Mouse (Mus musculus): ENCODE results near the gene Gm10521. TPM values are rescaled to one million over a fixed set of nuclear protein-coding genes. Genes with fewer than 3 reads are reported as not detected.

The Gm10521 gene
- polyA plus RNA-seq, 1 experiment: 0.29 TPM

DNA sequence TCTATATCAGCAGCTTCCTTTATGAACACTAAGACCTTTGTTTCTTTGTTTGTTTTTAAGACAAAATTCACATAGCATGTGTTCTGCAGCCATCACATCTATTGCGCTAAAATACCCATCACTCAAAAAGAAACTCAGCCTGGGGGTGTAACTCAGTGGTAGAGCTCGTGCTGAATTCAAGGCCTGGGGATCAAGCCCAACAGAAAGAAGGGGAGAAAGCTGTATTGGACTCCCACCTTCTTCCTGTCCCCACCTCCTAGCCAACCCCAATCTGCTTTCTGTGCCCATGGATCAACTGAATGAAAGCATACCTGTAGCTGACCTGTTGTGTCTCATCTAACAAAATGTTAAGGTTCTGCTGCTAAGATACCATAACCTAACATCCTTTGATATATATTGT lies 26.2 kb downstream of the Gm10521 start:
- WGBS: 65% methylated on average over 2 of the region's 2 CpGs
- Histone ChIP-seq H3K27me3 (ENCODE audit: control insufficient read depth, insufficient read depth, low read length) (no peaks in the 10 kb centered on the region), H3K4me1 (ENCODE audit: control insufficient read depth, insufficient read depth, insufficient read length, low read length) (no peaks in the 10 kb centered on the region), H3K36me3 (ENCODE audit: control insufficient read depth, insufficient read depth, low read length) (no peaks in the 10 kb centered on the region), H3K4me3 (ENCODE audit: low read depth, low read length) (no peak overlapping the region), H3K27ac (ENCODE audit: insufficient read depth, low read depth, low read length) (peak overlapping the region; percentile 45; the same call in 1 of the 2 replicates)
- TF ChIP-seq CTCF (IDR thresholded peaks at IDR 0.05; ENCODE audit: extremely low read depth, insufficient read length, insufficient replicate concordance, low read depth, low read length): no peak
- no peak for TF ChIP-seq POLR2A (IDR thresholded peaks at IDR 0.05; ENCODE audit: low read depth, low read length)

GRCm38 (mm10) chr1:171922844-171923243 lies 27.4 kb downstream of the Gm10521 start:
- Histone ChIP-seq H3K27me3 (ENCODE audit: control insufficient read depth, insufficient read depth, low read length) (no peaks in the 10 kb centered on the region), H3K4me3 (ENCODE audit: low read depth, low read length) (no peak overlapping the region), H3K4me1 (ENCODE audit: control insufficient read depth, insufficient read depth, insufficient read length, low read length) (no peaks in the 10 kb centered on the region), H3K27ac (ENCODE audit: insufficient read depth, low read depth, low read length) (no peak overlapping the region), H3K36me3 (ENCODE audit: control insufficient read depth, insufficient read depth, low read length) (no peaks in the 10 kb centered on the region)
- WGBS: 88% methylated on average over 5 of the region's 5 CpGs
- TF ChIP-seq POLR2A (IDR thresholded peaks at IDR 0.05; ENCODE audit: low read depth, low read length) (no peak), CTCF (IDR thresholded peaks at IDR 0.05; ENCODE audit: extremely low read depth, insufficient read length, insufficient replicate concordance, low read depth, low read length) (no peak)

DNA sequence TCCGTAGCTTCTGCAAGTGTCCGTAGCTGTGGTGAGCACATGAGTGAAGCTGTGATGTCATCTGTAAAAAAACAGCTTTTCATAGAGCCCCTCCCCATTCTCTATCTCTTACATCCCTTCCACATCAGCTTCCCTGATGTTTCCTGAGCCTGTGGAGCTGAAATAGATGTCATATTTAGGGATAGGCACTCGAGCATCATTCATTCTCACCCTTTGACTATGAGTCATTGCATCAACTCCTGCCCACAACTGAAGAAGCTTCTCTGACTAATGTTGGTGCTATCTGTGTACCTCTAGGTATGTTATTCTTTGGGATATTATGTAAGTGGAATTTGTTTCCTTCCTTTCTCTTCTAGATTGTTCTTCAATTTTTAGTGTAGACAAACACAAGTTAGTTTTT lies 29.4 kb downstream of the Gm10521 start:
- Histone ChIP-seq H3K4me3 (ENCODE audit: low read depth, low read length) (no peak overlapping the region), H3K4me1 (ENCODE audit: control insufficient read depth, insufficient read depth, insufficient read length, low read length) (no peaks in the 10 kb centered on the region), H3K27me3 (ENCODE audit: control insufficient read depth, insufficient read depth, low read length) (no peaks in the 10 kb centered on the region), H3K27ac (ENCODE audit: insufficient read depth, low read depth, low read length) (no peak overlapping the region), H3K36me3 (ENCODE audit: control insufficient read depth, insufficient read depth, low read length) (no peaks in the 10 kb centered on the region)
- no peak for TF ChIP-seq CTCF (IDR thresholded peaks at IDR 0.05; ENCODE audit: extremely low read depth, insufficient read length, insufficient replicate concordance, low read depth, low read length)
- no peak for TF ChIP-seq POLR2A (IDR thresholded peaks at IDR 0.05; ENCODE audit: low read depth, low read length)
- WGBS: 68% methylated on average over 3 of the region's 3 CpGs

- H3K36me3 ChIP-seq (ENCODE audit: control insufficient read depth, insufficient read depth, low read length): no peaks in the 10 kb centered on the region
- H3K4me3 ChIP-seq (ENCODE audit: low read depth, low read length): no peak overlapping the region
- no peak overlapping the region for H3K27ac ChIP-seq (ENCODE audit: insufficient read depth, low read depth, low read length)
- TF ChIP-seq CTCF (IDR thresholded peaks at IDR 0.05; ENCODE audit: extremely low read depth, insufficient read length, insufficient replicate concordance, low read depth, low read length) (no peak), POLR2A (IDR thresholded peaks at IDR 0.05; ENCODE audit: low read depth, low read length) (no peak)
- no peaks in the 10 kb centered on the region for H3K4me1 ChIP-seq (ENCODE audit: control insufficient read depth, insufficient read depth, insufficient read length, low read length)
- 43% methylated on average over 3 of the region's 3 CpGs for WGBS
- H3K27me3 ChIP-seq (ENCODE audit: control insufficient read depth, insufficient read depth, low read length): no peaks in the 10 kb centered on the region
These were observed 38.4 kb downstream of the Gm10521 start for GRCm38 (mm10) chr1:171933851-171934250.

GRCm38 (mm10) chr1:171938952-171939948 lies 43.8 kb downstream of the Gm10521 start:
- H3K27me3 ChIP-seq (ENCODE audit: control insufficient read depth, insufficient read depth, low read length): no peaks in the 10 kb centered on the region
- TF ChIP-seq POLR2A (IDR thresholded peaks at IDR 0.05; ENCODE audit: low read depth, low read length) (no peak), CTCF (IDR thresholded peaks at IDR 0.05; ENCODE audit: extremely low read depth, insufficient read length, insufficient replicate concordance, low read depth, low read length) (no peak)
- WGBS: 72% methylated on average over 14 of the region's 14 CpGs
- no peaks in the 10 kb centered on the region for H3K4me1 ChIP-seq (ENCODE audit: control insufficient read depth, insufficient read depth, insufficient read length, low read length)
- H3K27ac ChIP-seq (ENCODE audit: insufficient read depth, low read depth, low read length): no peak overlapping the region
- no peak overlapping the region for H3K4me3 ChIP-seq (ENCODE audit: low read depth, low read length)
- no peaks in the 10 kb centered on the region for H3K36me3 ChIP-seq (ENCODE audit: control insufficient read depth, insufficient read depth, low read length)

DNA sequence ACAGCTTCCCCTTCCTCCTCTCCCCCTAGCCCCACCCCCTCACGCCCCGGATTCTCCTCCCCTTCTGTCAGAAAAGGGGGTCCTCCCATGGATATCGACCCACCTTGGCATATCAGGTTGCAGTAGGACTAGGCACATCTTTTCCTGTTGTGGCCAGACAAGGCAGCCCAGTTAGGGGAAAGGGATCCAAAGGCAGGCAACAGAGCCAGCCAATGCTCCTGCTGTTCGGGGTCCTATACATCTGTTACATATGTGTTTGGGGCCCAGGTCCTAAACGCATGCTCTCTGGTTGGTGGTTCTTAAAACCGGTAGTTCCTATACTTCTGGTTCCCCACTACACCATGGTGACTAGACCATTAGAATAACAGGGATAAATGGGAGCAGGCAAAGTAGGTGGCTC lies 45.2 kb downstream of the Gm10521 start:
- Histone ChIP-seq H3K4me1 (ENCODE audit: control insufficient read depth, insufficient read depth, insufficient read length, low read length) (no peaks in the 10 kb centered on the region), H3K27me3 (ENCODE audit: control insufficient read depth, insufficient read depth, low read length) (no peaks in the 10 kb centered on the region)
- WGBS: 86% methylated on average over 6 of the region's 6 CpGs

GRCm38 (mm10) chr1:171946447-171946995 lies 51.1 kb downstream of the Gm10521 start:
- no peak for TF ChIP-seq CTCF (IDR thresholded peaks at IDR 0.05; ENCODE audit: extremely low read depth, insufficient read length, insufficient replicate concordance, low read depth, low read length)
- no peak for TF ChIP-seq POLR2A (IDR thresholded peaks at IDR 0.05; ENCODE audit: low read depth, low read length)
- H3K4me1 ChIP-seq (ENCODE audit: control insufficient read depth, insufficient read depth, insufficient read length, low read length): no peaks in the 10 kb centered on the region
- 67% methylated on average over 6 of the region's 6 CpGs for WGBS
- H3K4me3 ChIP-seq (ENCODE audit: low read depth, low read length): no peak overlapping the region
- no peak overlapping the region for H3K27ac ChIP-seq (ENCODE audit: insufficient read depth, low read depth, low read length)
- no peaks in the 10 kb centered on the region for H3K36me3 ChIP-seq (ENCODE audit: control insufficient read depth, insufficient read depth, low read length)
- H3K27me3 ChIP-seq (ENCODE audit: control insufficient read depth, insufficient read depth, low read length): no peaks in the 10 kb centered on the region

More for the DNA sequence above, 45.2 kb downstream of the Gm10521 start:
- TF ChIP-seq CTCF (IDR thresholded peaks at IDR 0.05; ENCODE audit: extremely low read depth, insufficient read length, insufficient replicate concordance, low read depth, low read length) (no peak), POLR2A (IDR thresholded peaks at IDR 0.05; ENCODE audit: low read depth, low read length) (no peak)
- Histone ChIP-seq H3K27ac (ENCODE audit: insufficient read depth, low read depth, low read length) (no peak overlapping the region), H3K36me3 (ENCODE audit: control insufficient read depth, insufficient read depth, low read length) (no peaks in the 10 kb centered on the region), H3K4me3 (ENCODE audit: low read depth, low read length) (no peak overlapping the region)

Other genes starting within 250 kb of the Gm10521 start
- 1.2 and 1.6 TPM in 2 replicates for gene Slamf7, start 242.6 kb upstream of the Gm10521 start, polyA plus RNA-seq (2012; rRNA removed)
- 3.9 and 5.6 TPM in 2 replicates for gene Cd48, start 213.7 kb upstream of the Gm10521 start, polyA plus RNA-seq (2012; rRNA removed)
- gene Slamf1, start 128.5 kb upstream of the Gm10521 start, polyA plus RNA-seq (2012; rRNA removed): 0.06 and 0.24 TPM in 2 replicates
- 0.55 and 0.63 TPM in 2 replicates for gene Cd84, start 56.0 kb upstream of the Gm10521 start, polyA plus RNA-seq (2012; rRNA removed)
- gene Slamf6, start 21.9 kb downstream of the Gm10521 start, polyA plus RNA-seq (2012; rRNA removed): 0.37 and 0.90 TPM in 2 replicates
- 1.4 and 1.6 TPM in 2 replicates for gene Vangl2, start 132.8 kb downstream of the Gm10521 start, polyA plus RNA-seq (2012; rRNA removed)
- gene Nhlh1, start 161.9 kb downstream of the Gm10521 start, polyA plus RNA-seq (2012; rRNA removed): 0.10 and 0.13 TPM in 2 replicates
- gene Copa, start 186.9 kb downstream of the Gm10521 start, polyA plus RNA-seq (2012; rRNA removed): 25.0 and 46.0 TPM in 2 replicates
- gene Ncstn, start 187.1 kb downstream of the Gm10521 start, polyA plus RNA-seq (2012; rRNA removed): 46.4 and 118 TPM in 2 replicates
- 40.5 and 55.1 TPM in 2 replicates for gene Pex19, start 231.1 kb downstream of the Gm10521 start, polyA plus RNA-seq (2012; rRNA removed)